Mouse (Mus musculus) ES-E14 (cell line): ENCODE results near the gene Lfng. TPM values are rescaled to one million over a fixed set of nuclear protein-coding genes. Genes with fewer than 3 reads are reported as not detected.

Experiments
- DNase-seq: peaks from one replicate; pipeline ENCODE4 v3.0.0-alpha.2; 2013; ENCODE audit warnings: low read depth, low spot score
- H3K27ac ChIP-seq: 2 replicates; pipeline ENCODE4 v1.5.1; 2012; ENCODE audit warnings: low read depth, mild to moderate bottlenecking, low read length, moderate library complexity, mixed read lengths; ENCODE audit not compliant: poor library complexity, insufficient read depth, severe bottlenecking
- H3K36me3 ChIP-seq: 2 replicates; pipeline ENCODE4 v1.6.1; 2012; ENCODE audit warnings: mild to moderate bottlenecking, low read length, moderate library complexity, mixed read lengths; ENCODE audit not compliant: control insufficient read depth, poor library complexity, insufficient read depth, severe bottlenecking
- H3K4me1 ChIP-seq, 2 experiments: fragments of 150-350 bp in 1 of 2; sonication (generic) in 1 of 2; 2 replicates each; pipeline ENCODE4 v1.6.1; 2012; ENCODE audit warnings: low read length in 2 of 2, mild to moderate bottlenecking in 1 of 2, mixed read lengths in 1 of 2; ENCODE audit not compliant: control insufficient read depth in 2 of 2, insufficient read depth in 2 of 2, poor library complexity in 1 of 2
- H3K4me3 ChIP-seq, 2 experiments: fragments of 150-350 bp in 1 of 2; sonication (generic) in 1 of 2; 2 replicates each; pipeline ENCODE4 v1.5.1; 2012; ENCODE audit warnings: low read length in 2 of 2, low read depth in 1 of 2, mild to moderate bottlenecking in 1 of 2, mixed read lengths in 1 of 2; ENCODE audit not compliant: insufficient read depth in 1 of 2, poor library complexity in 1 of 2, severe bottlenecking in 1 of 2
- H3K9ac ChIP-seq: 2 replicates; pipeline ENCODE4 v1.6.1; 2012; ENCODE audit warnings: low read depth, mild to moderate bottlenecking, low read length, mixed read lengths; ENCODE audit not compliant: poor library complexity, insufficient read depth, severe bottlenecking
- H3K9me3 ChIP-seq: fragments of 150-350 bp; sonication (generic); 2 replicates; pipeline ENCODE4 v1.6.1; 2012; ENCODE audit warnings: low read depth, mild to moderate bottlenecking, low read length; ENCODE audit not compliant: control insufficient read depth, insufficient read depth
- CHD2 ChIP-seq: IDR thresholded peaks from 2 replicates; pipeline ENCODE4 v1.6.1; 2014; ENCODE audit warnings: mild to moderate bottlenecking, low read depth, low read length, inconsistent platforms
- HCFC1 ChIP-seq: IDR thresholded peaks from 2 replicates; pipeline ENCODE4 v1.6.1; 2012; ENCODE audit warnings: low read length, inconsistent platforms, borderline replicate concordance; ENCODE audit not compliant: insufficient read depth
- MAFK ChIP-seq: IDR thresholded peaks from 2 replicates; pipeline ENCODE4 v1.6.1; 2014; ENCODE audit warnings: mild to moderate bottlenecking, low read depth, low read length, inconsistent platforms; ENCODE audit not compliant: insufficient read depth
- ZC3H11A ChIP-seq: IDR thresholded peaks from 2 replicates; pipeline ENCODE4 v1.6.1; 2012; ENCODE audit warnings: low read depth, mild to moderate bottlenecking, inconsistent platforms, low read length, borderline replicate concordance
- ZNF384 ChIP-seq: IDR thresholded peaks from 2 replicates; pipeline ENCODE4 v1.6.1; 2012; ENCODE audit warnings: low read depth, low read length, inconsistent platforms
- in situ Hi-C, 2 experiments: fragments of 600-800 bp; cut with MboI; formaldehyde crosslinking; loops; one replicate each; pipeline ENCODE4 v1.15.1; 2025; ENCODE audit warnings: low sequenced_read_pairs in 2 of 2, inconsistent platforms in 1 of 2; ENCODE audit not compliant: unreplicated experiment in 2 of 2
- total RNA-seq: library from RNA; depleted of rRNA; stranded (reverse); fragments of 300-350 nt; gene quantifications from 2 replicates; pipeline ENCODE4 v1.2.3, GENCODE M21; 2012

Gene Lfng
- total RNA-seq, 1 experiment, result 13.3 TPM

DNA sequence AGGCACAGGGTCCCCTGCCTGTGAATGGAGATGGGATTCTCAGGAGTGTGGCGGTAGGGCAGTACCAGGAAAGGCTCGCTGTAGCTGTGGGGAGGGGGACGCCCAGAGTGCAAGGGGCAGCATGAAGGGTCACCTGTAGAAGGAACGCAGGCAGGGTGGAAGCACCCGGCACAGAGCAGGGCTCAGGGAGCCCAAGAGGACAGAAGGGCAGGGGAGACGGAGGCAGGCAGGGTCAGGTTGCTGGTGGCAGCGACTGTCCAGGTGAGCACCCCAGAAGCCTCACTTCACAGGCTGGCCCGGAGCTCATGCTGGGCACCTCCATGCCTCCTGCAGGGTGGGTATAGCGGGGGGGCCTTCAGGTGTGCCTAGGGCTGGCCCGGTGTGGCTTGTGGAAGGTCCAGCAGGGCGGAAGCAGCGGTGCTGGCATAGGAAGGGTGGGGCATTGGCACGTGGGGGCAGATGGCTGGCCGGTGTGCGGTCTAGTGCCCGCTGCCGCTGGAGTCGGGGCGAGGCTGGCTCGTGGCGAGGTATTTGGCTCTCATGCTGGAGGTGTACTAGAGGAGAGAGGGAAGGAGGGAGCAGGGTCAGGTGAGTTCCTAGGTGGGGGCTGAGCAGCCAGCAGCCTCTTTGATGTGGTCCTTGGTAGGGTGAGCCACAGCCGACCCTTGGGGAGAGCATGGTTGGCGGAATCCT, 16.0 kb downstream of the Lfng start:
- H3K4me1 ChIP-seq, result no peaks in the 10 kb centered on the region
- H3K36me3 ChIP-seq, result peaks cover 6% of the 10 kb centered on the region; the same call in 1 of the 2 replicates
- no peak overlapping the region for H3K27ac ChIP-seq
- TF ChIP-seq ZNF384 (no peak), CHD2 (no peak), HCFC1 (no peak), ZC3H11A (no peak), MAFK (no peak)
- in situ Hi-C loops, result no loop called here
- DNase-seq, result no peak
- no peaks in the 10 kb centered on the region for H3K9me3 ChIP-seq
- no peak overlapping the region for H3K9ac ChIP-seq
- no peak overlapping the region for H3K4me3 ChIP-seq

DNA sequence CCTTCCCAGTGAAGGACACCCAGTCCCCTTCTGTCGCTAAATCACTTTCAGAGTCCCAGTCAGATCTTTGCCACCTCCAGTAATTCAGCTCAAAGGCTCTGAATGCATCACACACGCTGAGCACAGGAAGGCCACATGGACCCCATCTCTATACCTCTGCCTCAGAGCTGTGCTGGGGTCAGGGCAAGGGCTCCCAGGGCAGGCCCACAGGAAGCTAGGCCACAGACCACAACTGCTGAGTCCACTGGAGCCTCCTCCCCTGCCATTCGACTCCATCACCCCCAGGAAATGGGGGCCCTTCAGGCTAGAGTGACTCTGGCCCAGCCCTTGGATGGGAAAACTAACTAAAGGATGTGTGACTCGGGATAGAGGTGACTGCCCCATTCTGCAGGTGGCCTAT, 16.7 kb downstream of the Lfng start:
- H3K4me1 ChIP-seq, result no peaks in the 10 kb centered on the region
- in situ Hi-C loops, result no loop called here
- peaks cover 6% of the 10 kb centered on the region; the same call in 1 of the 2 replicates for H3K36me3 ChIP-seq
- H3K9ac ChIP-seq, result no peak overlapping the region
- TF ChIP-seq ZNF384 (no peak), CHD2 (no peak), HCFC1 (no peak), ZC3H11A (no peak), MAFK (no peak)
- no peak overlapping the region for H3K27ac ChIP-seq
- H3K9me3 ChIP-seq, result no peaks in the 10 kb centered on the region
- no peak for DNase-seq
- no peak overlapping the region for H3K4me3 ChIP-seq

DNA sequence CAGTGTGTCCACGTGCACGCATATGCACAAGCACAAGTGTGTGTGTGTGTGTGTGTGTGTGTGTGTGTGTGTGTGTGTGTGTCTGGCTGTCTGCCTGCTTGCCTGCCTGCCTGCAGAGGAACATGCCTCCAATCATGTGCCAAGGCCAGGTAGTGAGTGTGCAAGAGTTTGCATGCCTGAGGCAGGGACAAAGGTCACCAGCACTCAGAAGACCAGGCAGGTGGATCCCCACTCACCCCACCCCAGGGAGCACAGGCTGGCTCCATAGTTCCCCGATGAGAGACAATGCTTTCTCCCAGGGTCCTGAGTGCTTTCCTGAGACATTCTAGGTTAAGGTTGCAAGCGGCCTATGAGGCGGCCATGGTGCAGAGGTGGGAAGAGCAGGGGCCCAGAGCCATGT, 17.1 kb downstream of the Lfng start:
- DNase-seq, result no peak
- Histone ChIP-seq H3K4me3 (no peak overlapping the region), H3K4me1 (no peaks in the 10 kb centered on the region), H3K9ac (no peak overlapping the region), H3K9me3 (no peaks in the 10 kb centered on the region), H3K36me3 (peaks cover 6% of the 10 kb centered on the region; the same call in 1 of the 2 replicates), H3K27ac (no peak overlapping the region)
- in situ Hi-C loops, result no loop called here
- TF ChIP-seq HCFC1 (no peak), ZC3H11A (no peak), CHD2 (no peak)

DNA sequence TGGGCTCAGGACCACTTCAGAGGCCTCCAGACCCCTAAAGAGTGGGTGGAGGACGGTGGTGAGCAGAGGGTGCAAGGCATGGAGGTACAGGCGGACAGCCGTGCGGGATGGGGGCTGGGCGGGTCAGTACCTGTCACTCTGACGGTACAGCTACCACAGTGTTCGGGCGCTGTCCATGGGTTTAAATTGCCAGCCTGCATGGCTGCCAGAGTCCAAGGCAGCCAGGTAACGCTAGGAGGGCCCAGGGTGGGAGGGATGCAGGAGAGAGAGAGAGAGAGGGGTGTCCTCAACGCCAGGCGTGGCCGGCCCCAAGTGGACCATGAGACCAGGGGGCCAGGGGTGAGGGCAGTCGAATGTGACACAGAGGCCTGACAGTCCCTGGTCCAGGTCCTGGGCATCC, 17.8 kb downstream of the Lfng start:
- Histone ChIP-seq H3K4me3 (no peak overlapping the region), H3K36me3 (peaks cover 6% of the 10 kb centered on the region; the same call in 1 of the 2 replicates), H3K9me3 (no peaks in the 10 kb centered on the region), H3K27ac (no peak overlapping the region), H3K4me1 (no peaks in the 10 kb centered on the region), H3K9ac (no peak overlapping the region)
- in situ Hi-C loops, result no loop called here
- no peak for TF ChIP-seq ZC3H11A
- TF ChIP-seq ZNF384, result no peak
- no peak for DNase-seq

DNA sequence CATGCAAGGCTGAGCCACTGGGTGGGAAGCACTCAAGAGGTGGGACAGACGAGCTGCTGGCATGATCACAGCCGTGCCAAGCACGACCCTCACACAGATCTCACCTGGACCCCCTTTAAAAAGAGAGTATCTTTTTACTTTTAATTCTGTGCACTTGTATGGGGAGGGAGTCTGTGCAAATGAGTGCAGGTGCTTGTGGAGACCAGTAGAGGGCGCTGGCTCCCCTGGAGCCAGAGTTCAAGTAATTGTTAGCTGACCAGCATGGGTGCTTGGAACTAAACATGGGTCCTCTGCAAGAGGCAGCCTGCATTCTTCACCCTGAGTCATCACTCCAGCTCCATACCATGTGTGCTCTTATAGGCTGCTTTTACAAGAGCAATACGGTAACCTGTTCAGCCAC, 20.5 kb downstream of the Lfng start:
- no peak overlapping the region for H3K4me3 ChIP-seq
- in situ Hi-C loops, result no loop called here
- H3K9ac ChIP-seq, result no peak overlapping the region
- H3K36me3 ChIP-seq, result peaks cover 6% of the 10 kb centered on the region; the same call in 1 of the 2 replicates
- H3K27ac ChIP-seq, result no peak overlapping the region
- no peak for TF ChIP-seq ZC3H11A
- no peak for TF ChIP-seq ZNF384
- no peak for TF ChIP-seq MAFK
- TF ChIP-seq CHD2, result no peak
- no peak for TF ChIP-seq HCFC1
- H3K4me1 ChIP-seq, result no peaks in the 10 kb centered on the region
- no peak for DNase-seq
- no peaks in the 10 kb centered on the region for H3K9me3 ChIP-seq
